Mouse (Mus musculus) C2C12 (cell line): ENCODE measurements at regions not wholly inside any gene's neighbourhood (a gene's known extent, or its start where the extent isn't known, plus 50 kb on each side); places are given as distances from the start of the nearest gene placed in this dataset.

ENCODE experiments used
- H3K27me3 ChIP-seq: one replicate; pipeline ENCODE4 v1.6.1; 2011; ENCODE audit not compliant: control insufficient read depth, insufficient read depth, insufficient read length
- H3K36me3 ChIP-seq: one replicate; pipeline ENCODE4 v1.6.1; 2011; ENCODE audit not compliant: control insufficient read depth, insufficient read depth
- H3K4me3 ChIP-seq: one replicate; pipeline ENCODE4 v1.5.1; 2011; ENCODE audit warnings: mild to moderate bottlenecking, control low read depth; ENCODE audit not compliant: poor library complexity, insufficient read depth, severe bottlenecking
- H3K79me2 ChIP-seq: one replicate; pipeline ENCODE4 v1.6.1; 2011; ENCODE audit not compliant: control insufficient read depth, insufficient read depth
- H3K79me3 ChIP-seq: one replicate; pipeline ENCODE4 v1.6.1; 2011; ENCODE audit warnings: low read depth, control low read depth
- H3ac ChIP-seq: one replicate; pipeline ENCODE3; 2011; ENCODE audit warnings: low read depth; ENCODE audit not compliant: control insufficient read depth, insufficient read length
- CEBPB ChIP-seq: IDR thresholded peaks from one replicate; pipeline ENCODE4 v1.6.1; 2011; ENCODE audit warnings: low read depth, mild to moderate bottlenecking, control low read depth, moderate library complexity
- CTCF ChIP-seq: IDR thresholded peaks from one replicate; pipeline ENCODE4 v1.5.1; 2011; ENCODE audit not compliant: control insufficient read depth, insufficient read depth, insufficient read length
- FOSL1 ChIP-seq: IDR thresholded peaks from one replicate; pipeline ENCODE4 v1.8.0; 2011; ENCODE audit warnings: mild to moderate bottlenecking, low read length; ENCODE audit not compliant: poor library complexity, insufficient read depth, severe bottlenecking
- MAX ChIP-seq: IDR thresholded peaks from one replicate; pipeline ENCODE4 v1.6.1; 2011; ENCODE audit warnings: mild to moderate bottlenecking, control low read depth
- MYOD1 ChIP-seq: IDR thresholded peaks from one replicate; pipeline ENCODE4 v1.6.1; 2011; ENCODE audit warnings: low read depth; ENCODE audit not compliant: control insufficient read depth, insufficient read length
- MYOG ChIP-seq: IDR thresholded peaks from one replicate; pipeline ENCODE4 v1.6.1; 2011; ENCODE audit not compliant: control insufficient read depth, insufficient read length; ENCODE audit errors: extremely low read depth
- USF1 ChIP-seq: IDR thresholded peaks from one replicate; pipeline ENCODE4 v1.6.1; 2011; ENCODE audit warnings: low read depth, mild to moderate bottlenecking, control low read depth, moderate library complexity

GRCm38 (mm10) chr1:32092221-32092620 lies 80.3 kb upstream of the Khdrbs2 start:
- TF ChIP-seq MYOG (no peak), MAX (no peak), CTCF (no peak), USF1 (no peak), MYOD1 (no peak), CEBPB (no peak), FOSL1 (no peak)
- Histone ChIP-seq H3K79me2 (no peaks in the 10 kb centered on the region), H3K36me3 (no peaks in the 10 kb centered on the region), H3K79me3 (no peaks in the 10 kb centered on the region), H3K27me3 (no peaks in the 10 kb centered on the region), H3ac (no peak overlapping the region), H3K4me3 (no peak overlapping the region)

GRCm38 (mm10) chr1:32092994-32093665 lies 79.4 kb upstream of the Khdrbs2 start:
- Histone ChIP-seq H3K36me3 (no peaks in the 10 kb centered on the region), H3K79me2 (no peaks in the 10 kb centered on the region), H3K27me3 (no peaks in the 10 kb centered on the region), H3K4me3 (no peak overlapping the region), H3K79me3 (no peaks in the 10 kb centered on the region), H3ac (no peak overlapping the region)
- no peak for TF ChIP-seq MYOD1
- no peak for TF ChIP-seq CEBPB
- no peak for TF ChIP-seq USF1
- no peak for TF ChIP-seq MYOG
- no peak for TF ChIP-seq CTCF
- no peak for TF ChIP-seq FOSL1
- TF ChIP-seq MAX: no peak

- Histone ChIP-seq H3K27me3 (no peaks in the 10 kb centered on the region), H3K4me3 (no peak overlapping the region), H3ac (no peak overlapping the region), H3K79me2 (no peaks in the 10 kb centered on the region), H3K36me3 (no peaks in the 10 kb centered on the region), H3K79me3 (no peaks in the 10 kb centered on the region)
- peak; percentile 67 for TF ChIP-seq FOSL1
- no peak for TF ChIP-seq CTCF
- TF ChIP-seq MYOD1: no peak
- peak; percentile 74 for TF ChIP-seq CEBPB
- peak; percentile 19 for TF ChIP-seq MAX
- no peak for TF ChIP-seq MYOG
Measured at GRCm38 (mm10) chr1:32104064-32104463, 68.5 kb upstream of the Khdrbs2 start.
